Mouse (Mus musculus): Measurements from ENCODE around the gene Cbwd1. TPM values are rescaled to one million over a fixed set of nuclear protein-coding genes. Genes with fewer than 3 reads are reported as not detected.
A peak's percentile ranks its signal among the peaks of the same experiment; 100 is the strongest.
"Not testable (repeated sequence)": the region's sequence is repeated elsewhere in the genome, so short reads cannot be mapped to it uniquely, and the experiment has no call there.

The Cbwd1 gene
- polyA plus RNA-seq, 1 experiment from 2014 or later, result 18.1 TPM

- not testable (repeated sequence) for ATAC-seq (ENCODE audit: insufficient number of reproducible peaks, low FRiP score, low TSS enrichment, low read depth); H3K4me3 ChIP-seq; H3K27ac ChIP-seq; H3K9ac ChIP-seq; H3K36me3 ChIP-seq; H3K9me3 ChIP-seq; H3K4me2 ChIP-seq; H3K4me1 ChIP-seq
- 0 out of 2 replicates have a peak, but pooled peaks cover 10% of the 10 kb centered on the region for H3K27me3 ChIP-seq
- 69% methylated on average over 23 of the region's 26 CpGs for WGBS
Observed at GRCm38 (mm10) chr19:24875129-24875870, 86.1 kb downstream of the Cbwd1 start, which contains the start of gene Gm10053. Gene Gm10053 (plus strand): TSS chr19:24875686.

GRCm38 (mm10) chr19:24873873-24874272 lies 87.5 kb downstream of the Cbwd1 start:
- ATAC-seq (ENCODE audit: insufficient number of reproducible peaks, low FRiP score, low TSS enrichment, low read depth), result no peak
- no peaks in the 10 kb centered on the region for H3K36me3 ChIP-seq
- H3K4me1 ChIP-seq, result no peaks in the 10 kb centered on the region; the same call in 1 of the 2 replicates
- H3K9ac ChIP-seq, result no peak overlapping the region
- no peaks in the 10 kb centered on the region for H3K9me3 ChIP-seq
- 0 out of 2 replicates have a peak, but pooled peaks cover 10% of the 10 kb centered on the region for H3K27me3 ChIP-seq
- no peak overlapping the region for H3K4me3 ChIP-seq
- no peak overlapping the region for H3K4me2 ChIP-seq
- WGBS, result 41% methylated on average over 2 of the region's 2 CpGs
- H3K27ac ChIP-seq, result no peak overlapping the region

GRCm38 (mm10) chr19:24871037-24871635 lies 90.3 kb downstream of the Cbwd1 start:
- Histone ChIP-seq H3K4me1 (no peaks in the 10 kb centered on the region; the same call in 1 of the 2 replicates), H3K4me2 (peak overlapping the region; percentile 51), H3K9me3 (no peaks in the 10 kb centered on the region), H3K36me3 (no peaks in the 10 kb centered on the region), H3K27ac (no peak overlapping the region), H3K9ac (no peak overlapping the region), H3K27me3 (0 out of 2 replicates have a peak, but pooled peaks cover 6% of the 10 kb centered on the region), H3K4me3 (peak overlapping the region; percentile 37)
- 0 out of 2 replicates have a peak, but pooled peaks have one; percentile 30 for ATAC-seq (ENCODE audit: insufficient number of reproducible peaks, low FRiP score, low TSS enrichment, low read depth)
- 17% methylated on average over 18 of the region's 18 CpGs for WGBS

Small RNA genes lying within 50 kb of the gene (microRNA-seq; reads per million reads assigned to microRNA genes)
- gene Mir3084-1, result not detected

Other genes with a start within 250 kb of the Cbwd1 start
- 2.2 and 2.6 TPM in 2 replicates for gene Pgm5, start 99.8 kb downstream of the Cbwd1 start, polyA plus RNA-seq (2015; fragmentation: Nextera tagmentation; extraction: Ambion mirVana)
- gene Gm10053, start 85.9 kb downstream of the Cbwd1 start, polyA plus RNA-seq (2015; fragmentation: Nextera tagmentation; extraction: Ambion mirVana), result 162 and 186 TPM in 2 replicates
- not detected in 2 replicates for gene Foxd4, start 60.4 kb downstream of the Cbwd1 start, polyA plus RNA-seq (2015; fragmentation: Nextera tagmentation; extraction: Ambion mirVana)
- gene Dock8, start 37.9 kb upstream of the Cbwd1 start, polyA plus RNA-seq (2015; fragmentation: Nextera tagmentation; extraction: Ambion mirVana), result 6.2 and 6.6 TPM in 2 replicates

All from limb, embryonic 15.5 days (tissue).